Mouse (Mus musculus): ENCODE results near the gene Map2k5. TPM values are rescaled to one million over a fixed set of nuclear protein-coding genes. Genes with fewer than 3 reads are reported as not detected.

The Map2k5 gene
- polyA plus RNA-seq, 2 experiments, result 37.1 to 37.5 TPM

- Histone ChIP-seq H3K9ac (ENCODE audit: low read depth, low read length, severe bottlenecking) (no peak overlapping the region), H3K4me2 (replicated peaks; ENCODE audit: low read depth, low read length, severe bottlenecking) (no peak overlapping the region), H3K9me3 (ENCODE audit: control insufficient read depth, low read length) (no peaks in the 10 kb centered on the region), H3K27ac (replicated peaks; ENCODE audit: low read depth, low read length) (no peak overlapping the region), H3K27me3 (ENCODE audit: control insufficient read depth, insufficient read depth, low read length) (no peaks in the 10 kb centered on the region), H3K36me3 (ENCODE audit: control insufficient read depth, insufficient read depth, low read length) (peaks cover 41% of the 10 kb centered on the region), H3K4me1 (ENCODE audit: control insufficient read depth, insufficient read depth, low read length) (no peaks in the 10 kb centered on the region), H3K4me3 (replicated peaks; ENCODE audit: low read length) (no peak overlapping the region)
- TF ChIP-seq POLR2A (IDR thresholded peaks at IDR 0.05; ENCODE audit: borderline replicate concordance, extremely low read depth, insufficient read depth, insufficient read length), result no peak
- ATAC-seq (ENCODE audit: low FRiP score, low read depth) (no peak), DNase-seq (ENCODE audit: low spot score) (no peak)
- whole genome bisulfite sequencing, result 80% methylated on average over 15 of the region's 15 CpGs
Observed at GRCm38 (mm10) chr9:63328958-63329685, 48.6 kb downstream of the Map2k5 start.

- DNase-seq (ENCODE audit: low spot score) (no peak), ATAC-seq (ENCODE audit: low FRiP score, low read depth) (no peak)
- H3K9me3 ChIP-seq (ENCODE audit: control insufficient read depth, low read length), result no peaks in the 10 kb centered on the region
- H3K27me3 ChIP-seq (ENCODE audit: control insufficient read depth, insufficient read depth, low read length), result no peaks in the 10 kb centered on the region
- H3K4me1 ChIP-seq (ENCODE audit: control insufficient read depth, insufficient read depth, low read length), result peaks cover 5% of the 10 kb centered on the region; the same call in 1 of the 2 replicates
- no peak overlapping the region for H3K27ac ChIP-seq (replicated peaks; ENCODE audit: low read depth, low read length)
- peaks cover 8% of the 10 kb centered on the region for H3K36me3 ChIP-seq (ENCODE audit: control insufficient read depth, insufficient read depth, low read length)
- no peak overlapping the region for H3K4me3 ChIP-seq (replicated peaks; ENCODE audit: low read length)
- no peak overlapping the region for H3K4me2 ChIP-seq (replicated peaks; ENCODE audit: low read depth, low read length, severe bottlenecking)
- H3K9ac ChIP-seq (ENCODE audit: low read depth, low read length, severe bottlenecking), result no peak overlapping the region
- no peak for TF ChIP-seq POLR2A (IDR thresholded peaks at IDR 0.05; ENCODE audit: borderline replicate concordance, extremely low read depth, insufficient read depth, insufficient read length)
Observed at GRCm38 (mm10) chr9:63315231-63315630, 62.5 kb downstream of the Map2k5 start.

DNA sequence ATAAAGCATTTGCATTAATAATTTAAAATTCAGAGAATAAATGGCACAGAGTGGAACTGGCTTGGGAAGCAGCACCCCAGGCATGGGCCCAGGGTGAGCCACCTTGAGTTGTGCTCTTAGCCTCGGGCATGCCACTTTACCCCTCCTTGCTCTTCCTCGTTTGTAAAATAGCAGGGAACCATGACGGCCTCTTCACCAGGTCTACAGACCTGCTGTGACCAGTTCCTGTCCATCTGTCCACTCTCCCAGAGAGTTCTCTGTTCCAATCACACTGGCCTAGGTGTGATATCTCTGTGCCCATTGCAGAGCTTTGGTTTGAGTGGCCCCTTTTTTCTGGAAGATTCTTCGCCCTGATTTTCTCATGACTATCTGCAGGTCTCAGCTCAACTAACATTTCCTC is 63.6 kb downstream of the Map2k5 start:
- H3K9me3 ChIP-seq (ENCODE audit: control insufficient read depth, low read length), result no peaks in the 10 kb centered on the region
- no peak overlapping the region for H3K4me2 ChIP-seq (replicated peaks; ENCODE audit: low read depth, low read length, severe bottlenecking)
- peaks cover 4% of the 10 kb centered on the region; the same call in 1 of the 2 replicates for H3K36me3 ChIP-seq (ENCODE audit: control insufficient read depth, insufficient read depth, low read length)
- ATAC-seq (ENCODE audit: low FRiP score, low read depth) (no peak), DNase-seq (ENCODE audit: low spot score) (no peak)
- TF ChIP-seq POLR2A (IDR thresholded peaks at IDR 0.05; ENCODE audit: borderline replicate concordance, extremely low read depth, insufficient read depth, insufficient read length), result no peak
- peaks cover 5% of the 10 kb centered on the region for H3K4me1 ChIP-seq (ENCODE audit: control insufficient read depth, insufficient read depth, low read length)
- 67% methylated on average over 4 of the region's 4 CpGs for WGBS
- no peak overlapping the region for H3K27ac ChIP-seq (replicated peaks; ENCODE audit: low read depth, low read length)
- no peak overlapping the region for H3K9ac ChIP-seq (ENCODE audit: low read depth, low read length, severe bottlenecking)
- no peak overlapping the region for H3K4me3 ChIP-seq (replicated peaks; ENCODE audit: low read length)
- H3K27me3 ChIP-seq (ENCODE audit: control insufficient read depth, insufficient read depth, low read length), result no peaks in the 10 kb centered on the region

DNA sequence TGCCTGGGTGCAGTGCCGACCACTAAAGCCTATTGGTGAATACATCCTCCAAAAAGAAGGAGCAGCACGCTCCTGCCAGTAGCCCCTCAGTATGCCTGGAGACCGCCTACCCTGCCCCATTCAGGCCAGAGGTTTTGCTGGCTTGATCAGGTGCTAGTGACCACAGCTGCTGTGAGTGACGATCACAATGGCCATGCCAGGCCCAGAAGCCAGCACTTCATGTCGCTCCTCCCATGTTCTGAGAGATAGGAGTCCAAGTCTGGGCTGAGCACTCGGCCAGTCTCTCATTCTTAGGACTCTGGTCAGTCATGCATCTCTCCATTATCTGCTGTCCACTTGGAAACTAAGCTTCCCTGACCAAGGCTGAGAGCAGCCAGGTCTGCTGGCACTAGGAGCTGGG is 67.7 kb downstream of the Map2k5 start:
- peaks cover 9% of the 10 kb centered on the region for H3K4me1 ChIP-seq (ENCODE audit: control insufficient read depth, insufficient read depth, low read length)
- WGBS, result 91% methylated on average over 6 of the region's 6 CpGs
- no peak overlapping the region for H3K9ac ChIP-seq (ENCODE audit: low read depth, low read length, severe bottlenecking)
- ATAC-seq (ENCODE audit: low FRiP score, low read depth) (no peak), DNase-seq (ENCODE audit: low spot score) (no peak)
- H3K9me3 ChIP-seq (ENCODE audit: control insufficient read depth, low read length), result no peaks in the 10 kb centered on the region
- no peak overlapping the region for H3K4me3 ChIP-seq (replicated peaks; ENCODE audit: low read length)
- H3K27me3 ChIP-seq (ENCODE audit: control insufficient read depth, insufficient read depth, low read length), result no peaks in the 10 kb centered on the region
- H3K36me3 ChIP-seq (ENCODE audit: control insufficient read depth, insufficient read depth, low read length), result peaks cover 3% of the 10 kb centered on the region
- no peak for TF ChIP-seq POLR2A (IDR thresholded peaks at IDR 0.05; ENCODE audit: borderline replicate concordance, extremely low read depth, insufficient read depth, insufficient read length)
- H3K4me2 ChIP-seq (replicated peaks; ENCODE audit: low read depth, low read length, severe bottlenecking), result no peak overlapping the region
- H3K27ac ChIP-seq (replicated peaks; ENCODE audit: low read depth, low read length), result no peak overlapping the region

DNA sequence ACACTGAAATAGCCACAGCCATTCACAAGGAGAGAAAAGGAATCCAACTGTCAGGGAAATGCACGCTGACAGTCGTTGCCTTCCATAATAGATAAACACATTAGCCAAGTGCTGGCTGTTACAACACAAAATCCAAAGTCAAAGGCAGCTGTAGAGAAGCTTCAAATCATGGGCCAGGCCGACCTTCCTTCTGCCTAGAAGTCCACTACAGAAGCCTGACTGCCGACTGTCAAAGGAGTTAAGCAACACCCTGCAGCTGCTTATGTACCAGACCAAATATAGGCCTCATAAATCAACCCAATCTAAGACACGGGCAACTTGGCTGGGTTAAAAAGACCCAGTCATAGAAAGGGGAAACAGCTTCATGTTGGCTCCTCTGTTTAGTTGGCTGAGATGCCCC is 68.7 kb downstream of the Map2k5 start:
- DNase-seq (ENCODE audit: low spot score) (peak; percentile 34), ATAC-seq (ENCODE audit: low FRiP score, low read depth) (0 out of 2 replicates have a peak, but pooled peaks have one; percentile 41)
- H3K9ac ChIP-seq (ENCODE audit: low read depth, low read length, severe bottlenecking), result no peak overlapping the region
- peaks cover 9% of the 10 kb centered on the region for H3K4me1 ChIP-seq (ENCODE audit: control insufficient read depth, insufficient read depth, low read length)
- peaks cover 3% of the 10 kb centered on the region for H3K36me3 ChIP-seq (ENCODE audit: control insufficient read depth, insufficient read depth, low read length)
- no peak overlapping the region for H3K27ac ChIP-seq (replicated peaks; ENCODE audit: low read depth, low read length)
- no peaks in the 10 kb centered on the region for H3K27me3 ChIP-seq (ENCODE audit: control insufficient read depth, insufficient read depth, low read length)
- no peak overlapping the region for H3K4me3 ChIP-seq (replicated peaks; ENCODE audit: low read length)
- H3K9me3 ChIP-seq (ENCODE audit: control insufficient read depth, low read length), result no peaks in the 10 kb centered on the region
- no peak for TF ChIP-seq POLR2A (IDR thresholded peaks at IDR 0.05; ENCODE audit: borderline replicate concordance, extremely low read depth, insufficient read depth, insufficient read length)
- WGBS, result 33% methylated on average over 5 of the region's 5 CpGs
- no peak overlapping the region for H3K4me2 ChIP-seq (replicated peaks; ENCODE audit: low read depth, low read length, severe bottlenecking)

All from limb, embryonic 14.5 days (tissue).